Mouse (Mus musculus) embryo, embryonic 10.5 days (tissue): ENCODE results near the gene Gadd45gip1.

ENCODE experiments used
- DNase-seq: peaks from one replicate; pipeline ENCODE4 v3.0.0-alpha.2; 2015; ENCODE audit warnings: low spot score

Gadd45gip1 gene

GRCm38 (mm10) chr8:84832034-84832717 lies 854 bp downstream of the Gadd45gip1 start:
- peak; percentile 81 for DNase-seq

- no peak for DNase-seq
Observed at GRCm38 (mm10) chr8:84832759-84833742, 1.7 kb downstream of the Gadd45gip1 start.

GRCm38 (mm10) chr8:84834002-84834865 lies 2.9 kb downstream of the Gadd45gip1 start:
- no peak for DNase-seq

- no peak for DNase-seq
Observed at GRCm38 (mm10) chr8:84834866-84835855, 3.8 kb downstream of the Gadd45gip1 start.

GRCm38 (mm10) chr8:84837149-84837911 lies 6.0 kb downstream of the Gadd45gip1 start:
- DNase-seq = peak; percentile 75

GRCm38 (mm10) chr8:84837912-84838470 lies 6.7 kb downstream of the Gadd45gip1 start:
- no peak for DNase-seq

- DNase-seq = no peak
Observed at GRCm38 (mm10) chr8:84838513-84838912, 7.2 kb downstream of the Gadd45gip1 start.

GRCm38 (mm10) chr8:84839411-84839810 lies 8.1 kb downstream of the Gadd45gip1 start:
- DNase-seq = no peak

GRCm38 (mm10) chr8:84839875-84840247 lies 8.5 kb downstream of the Gadd45gip1 start:
- DNase-seq = peak; percentile 19

GRCm38 (mm10) chr8:84840248-84840999 lies 9.1 kb downstream of the Gadd45gip1 start, which contains the start of gene Rad23a:
Gene Rad23a, minus strand, starts transcription at chr8:84840665.
- DNase-seq = peak; percentile 97

GRCm38 (mm10) chr8:84841514-84841913 lies 10.2 kb downstream of the Gadd45gip1 start:
- DNase-seq = no peak

GRCm38 (mm10) chr8:84844397-84845070 lies 13.2 kb downstream of the Gadd45gip1 start:
- no peak for DNase-seq

- DNase-seq = peak; percentile 64
Observed at GRCm38 (mm10) chr8:84845355-84846093, 14.2 kb downstream of the Gadd45gip1 start.

- DNase-seq = peak; percentile 56
Observed at GRCm38 (mm10) chr8:84846094-84846721, 14.9 kb downstream of the Gadd45gip1 start.

- peak; percentile 100 for DNase-seq
Observed at GRCm38 (mm10) chr8:84846722-84847572, 15.6 kb downstream of the Gadd45gip1 start, which contains the start of gene Calr. Gene Calr, minus strand, starts transcription at chr8:84846934.
